Comparison of ENCODE assay signal across 8 mouse cellular contexts in the genomic region with DNA sequence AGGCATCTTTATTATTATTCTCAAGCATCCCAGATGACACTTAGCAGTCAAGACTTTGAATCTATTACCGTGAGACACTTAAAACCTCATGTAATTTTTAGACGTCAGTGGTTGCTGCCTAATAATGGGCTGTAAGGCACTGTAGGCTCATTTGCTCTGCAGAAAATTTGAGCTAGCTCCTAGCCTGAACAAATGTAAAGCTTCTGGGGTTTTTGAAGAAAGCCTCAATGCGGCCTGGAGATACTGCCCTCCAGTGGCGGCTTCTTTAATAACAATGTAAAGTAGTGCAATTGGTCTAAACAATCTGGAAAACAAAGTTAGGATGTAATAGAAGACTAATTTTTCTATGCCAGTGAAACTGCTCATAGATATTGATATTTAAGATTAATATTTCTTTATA.
A peak's percentile ranks its signal among the peaks of the same experiment; 100 is the strongest.
DNase-seq lines count a peak whose midpoint lies in the region; ATAC-seq and TF ChIP-seq lines count a peak whose summit lies in the region.
"Had no signal": no experiment of that assay in that cellular context is flagged by ENCODE, and none has a peak within 500 bp of the region (broad histone marks: within the 10 kb centered on the region; RNA-seq: fewer than 3 reads in every experiment).

No protein-coding gene starts in this region.

- no peaks in the 10 kb centered on the region for H3K4me1 ChIP-seq in lung, embryonic 14.5 days (ENCODE audit: insufficient read depth)
- H3K4me1 ChIP-seq in lung, adult 2 months (ENCODE audit: control insufficient read depth, insufficient read depth, low read length), result no peaks in the 10 kb centered on the region

- H3K36me3 ChIP-seq in lung, embryonic 14.5 days (ENCODE audit: insufficient read depth), result no peaks in the 10 kb centered on the region

- no peak overlapping the region for H3K9ac ChIP-seq in lung, embryonic 14.5 days
- H3K9ac ChIP-seq: liver, embryonic 14.5 days had no signal

- DNase-seq in lung, embryonic 14.5 days, result peak; percentile 9
- DNase-seq in lung, adult 2 months, result no peak
- DNase-seq in c-Kit-positive CD71-positive TER-119-positive erythroid progenitor cells, embryonic 14.5 days (ENCODE audit: low spot score), result peak; percentile 0
- DNase-seq in left cerebral cortex, adult 11 months (ENCODE audit: low spot score), result peak; percentile 0
- peak; percentile 5 for DNase-seq in right cerebral cortex, postnatal 25 days
- DNase-seq in thymus, postnatal 4 days, result no peak
- DNase-seq in yolk sac, embryonic 10.5 days (ENCODE audit: low spot score), result no peak

- TF ChIP-seq CTCF in lung, embryonic 14.5 days (IDR thresholded peaks at IDR 0.05; ENCODE audit: low read depth), result 0 out of 2 replicates have a peak, but pooled peaks have one; percentile 17
- TF ChIP-seq CTCF in lung, adult 2 months (IDR thresholded peaks at IDR 0.05; ENCODE audit: insufficient read depth, low read length), result no peak

- H3K4me2 ChIP-seq in lung, embryonic 14.5 days, result no peak overlapping the region

- no peaks in the 10 kb centered on the region for H3K9me3 ChIP-seq in lung, embryonic 14.5 days (ENCODE audit: low read depth, low read length)

- no peak for TF ChIP-seq POLR2A in lung, adult 2 months (IDR thresholded peaks at IDR 0.05; ENCODE audit: borderline replicate concordance, extremely low read depth, low read depth, low read length)

- ATAC-seq in lung, embryonic 14.5 days (ENCODE audit: insufficient read depth), result no peak

- 17% methylated on average over 4 of the region's 4 CpGs for WGBS in lung, embryonic 14.5 days
- 24% methylated on average over 4 of the region's 4 CpGs for WGBS in lung, adult 2 months

- no peak overlapping the region for H3K4me3 ChIP-seq in lung, embryonic 14.5 days (ENCODE audit: low read depth, low read length)
- no peak overlapping the region for H3K4me3 ChIP-seq in lung, adult 2 months (replicated peaks; ENCODE audit: extremely low read depth, low read depth, low read length)

- H3K27me3 ChIP-seq in lung, embryonic 14.5 days (ENCODE audit: insufficient read depth, low read length), result no peaks in the 10 kb centered on the region

- no peak overlapping the region for H3K27ac ChIP-seq in lung, embryonic 14.5 days (ENCODE audit: low read depth)
- H3K27ac ChIP-seq: liver, embryonic 14.5 days had no signal

Comparison
In these comparisons a context has a peak if more than half of its experiments do, and no peak if none do; other contexts are left out.
1. DNase-seq: peak in lung, embryonic 14.5 days (single experiment), c-Kit-positive CD71-positive TER-119-positive erythroid progenitor cells, embryonic 14.5 days (single experiment), left cerebral cortex, adult 11 months (single experiment) and right cerebral cortex, postnatal 25 days (single experiment); none in lung, adult 2 months (single experiment), thymus, postnatal 4 days (single experiment) and yolk sac, embryonic 10.5 days (single experiment).